Mouse (Mus musculus) brain, adult 2 months (tissue): ENCODE results near the gene Erich3.
"Not testable (repeated sequence)": the region's sequence is repeated elsewhere in the genome, so short reads cannot be mapped to it uniquely, and the experiment has no call there.

Experiments
- DNase-seq: peaks from one replicate; pipeline ENCODE4 v3.0.0; 2011; ENCODE audit warnings: low read depth, low spot score

Gene Erich3

GRCm38 (mm10) chr3:154663545-154663944 lies at the start of gene Erich3:
Gene Erich3, plus strand, starts transcription at chr3:154663859.
- DNase-seq: peak; percentile 63

GRCm38 (mm10) chr3:154614771-154615170 lies 48.9 kb upstream of the Erich3 start:
- DNase-seq: no peak

- DNase-seq: no peak
Observed at GRCm38 (mm10) chr3:154615304-154615703, 48.4 kb upstream of the Erich3 start.

- DNase-seq: no peak
Observed at GRCm38 (mm10) chr3:154616106-154616505, 47.6 kb upstream of the Erich3 start.

- no peak for DNase-seq
Observed at GRCm38 (mm10) chr3:154628284-154628683, 35.4 kb upstream of the Erich3 start.

- DNase-seq: not testable (repeated sequence)
Observed at GRCm38 (mm10) chr3:154631281-154631680, 32.4 kb upstream of the Erich3 start.

GRCm38 (mm10) chr3:154633091-154633490 lies 30.6 kb upstream of the Erich3 start:
- DNase-seq: no peak

- DNase-seq: peak; percentile 69
Observed at GRCm38 (mm10) chr3:154646638-154647442, 16.8 kb upstream of the Erich3 start.

GRCm38 (mm10) chr3:154647443-154647780 lies 16.2 kb upstream of the Erich3 start:
- no peak for DNase-seq

- no peak for DNase-seq
Observed at GRCm38 (mm10) chr3:154649411-154650285, 14.0 kb upstream of the Erich3 start.

GRCm38 (mm10) chr3:154651192-154651821 lies 12.4 kb upstream of the Erich3 start:
- peak; percentile 84 for DNase-seq

GRCm38 (mm10) chr3:154652581-154653420 lies 10.9 kb upstream of the Erich3 start:
- DNase-seq: peak; percentile 77

GRCm38 (mm10) chr3:154653454-154653853 lies 10.2 kb upstream of the Erich3 start:
- no peak for DNase-seq

GRCm38 (mm10) chr3:154654284-154654683 lies 9.4 kb upstream of the Erich3 start:
- DNase-seq: no peak

- DNase-seq: peak; percentile 12
Observed at GRCm38 (mm10) chr3:154654901-154655300, 8.8 kb upstream of the Erich3 start.

- DNase-seq: no peak
Observed at GRCm38 (mm10) chr3:154655711-154656110, 7.9 kb upstream of the Erich3 start.

GRCm38 (mm10) chr3:154663976-154664581 lies 420 bp downstream of the Erich3 start:
- DNase-seq: peak; percentile 94

GRCm38 (mm10) chr3:154664636-154665035 lies 977 bp downstream of the Erich3 start:
- DNase-seq: peak; percentile 53

GRCm38 (mm10) chr3:154668485-154668884 lies 4.8 kb downstream of the Erich3 start:
- DNase-seq: peak; percentile 83

GRCm38 (mm10) chr3:154670584-154670983 lies 6.9 kb downstream of the Erich3 start:
- DNase-seq: no peak

GRCm38 (mm10) chr3:154671013-154671412 lies 7.4 kb downstream of the Erich3 start:
- no peak for DNase-seq
